Mouse (Mus musculus): ENCODE data around the gene Tube1. TPM values are rescaled to one million over a fixed set of nuclear protein-coding genes. Genes with fewer than 3 reads are reported as not detected.

Tube1 gene
- 1.3 TPM for polyA plus RNA-seq (2014; fragmentation: Illumina TruSeq; extraction: RNeasy Lipid Tissue Mini Kit (QIAGEN cat#74804); ENCODE audit: low read depth, low replicate concordance)

GRCm38 (mm10) chr10:39133462-39134310 lies at the start of gene Tube1, which contains the start of gene Fam229b:
Gene Tube1 (plus strand): TSS chr10:39133976.
Gene Fam229b (minus strand): TSS chr10:39133914.

GRCm38 (mm10) chr10:39163694-39164093 lies 29.9 kb downstream of the Tube1 start, which contains the start of gene Ccn6:
Gene Ccn6 (minus strand): TSS chr10:39163794.

Other genes with a start within 250 kb of the Tube1 start
- 81.2 TPM for gene Lama4, start 168.5 kb upstream of the Tube1 start, polyA plus RNA-seq (2014; fragmentation: Illumina TruSeq; extraction: RNeasy Lipid Tissue Mini Kit (QIAGEN cat#74804); ENCODE audit: low read depth, low replicate concordance)
- gene Fam229b, start 62 bp upstream of the Tube1 start, polyA plus RNA-seq (2014; fragmentation: Illumina TruSeq; extraction: RNeasy Lipid Tissue Mini Kit (QIAGEN cat#74804); ENCODE audit: low read depth, low replicate concordance) = 45.8 TPM
- not detected for gene Ccn6, start 29.8 kb downstream of the Tube1 start, polyA plus RNA-seq (2014; fragmentation: Illumina TruSeq; extraction: RNeasy Lipid Tissue Mini Kit (QIAGEN cat#74804); ENCODE audit: low read depth, low replicate concordance)
- 22.8 TPM for gene Fyn, start 234.9 kb downstream of the Tube1 start, polyA plus RNA-seq (2014; fragmentation: Illumina TruSeq; extraction: RNeasy Lipid Tissue Mini Kit (QIAGEN cat#74804); ENCODE audit: low read depth, low replicate concordance)